8 mouse cellular contexts compared by ENCODE assay signal in genomic region chr13:64128858-64129615, GRCm38 (mm10). TPM values are rescaled to one million over a fixed set of nuclear protein-coding genes. Genes with fewer than 3 reads are reported as not detected.
DNase-seq lines count a peak whose midpoint lies in the region; ATAC-seq and TF ChIP-seq lines count a peak whose summit lies in the region.

Gene Slc35d2, minus strand, starts transcription at chr13:64129368.

- peak within 1 kb of the TSS; percentile 67 for H3K9ac ChIP-seq in embryonic facial prominence, embryonic 12.5 days
- peak within 1 kb of the TSS; percentile 37 for H3K9ac ChIP-seq in lung, postnatal 0 days (replicated peaks; ENCODE audit: low read depth)

- TF ChIP-seq POLR2A in testis, adult 2 months (IDR thresholded peaks at IDR 0.05; ENCODE audit: control insufficient read depth, low read depth, low read length) = no peak
- no peak for TF ChIP-seq POLR2A in olfactory bulb, adult 2 months (IDR thresholded peaks at IDR 0.05; ENCODE audit: insufficient read depth, low read depth, low read length)

- DNase-seq in testis, postnatal 14 days (ENCODE audit: low spot score) = no peak
- DNase-seq in heart, embryonic 10.5 days (ENCODE audit: low spot score) = no peak
- DNase-seq in kidney, adult 8-10 months = peak; percentile 68 to 71
- DNase-seq in lung, postnatal 0 days (ENCODE audit: low spot score) = peak; percentile 66
- DNase-seq in urinary bladder, adult 18-20 months (ENCODE audit: low spot score in 2 of 2) = peak; percentile 70 to 77

- no peaks in the 10 kb centered on the region for H3K27me3 ChIP-seq in testis, adult 2 months (ENCODE audit: control insufficient read depth, insufficient read depth, low read length)
- no peaks in the 10 kb centered on the region for H3K27me3 ChIP-seq in embryonic facial prominence, embryonic 12.5 days
- no peaks in the 10 kb centered on the region for H3K27me3 ChIP-seq in heart, embryonic 10.5 days (ENCODE audit: insufficient read depth, poor library complexity, severe bottlenecking)
- no peaks in the 10 kb centered on the region for H3K27me3 ChIP-seq in lung, postnatal 0 days (replicated peaks; ENCODE audit: insufficient read depth, low read length)

- H3K27ac ChIP-seq in testis, adult 2 months (ENCODE audit: control insufficient read depth, insufficient read depth, low read depth, low read length) = no peak within 1 kb of the TSS
- H3K27ac ChIP-seq in embryonic facial prominence, embryonic 12.5 days = 0 out of 2 replicates have a peak within 1 kb of the TSS, but pooled peaks have one; percentile 5
- H3K27ac ChIP-seq in heart, embryonic 10.5 days = peak within 1 kb of the TSS; percentile 90
- H3K27ac ChIP-seq in lung, postnatal 0 days (ENCODE audit: low read length) = peak within 1 kb of the TSS; percentile 34
- no peak within 1 kb of the TSS for H3K27ac ChIP-seq in olfactory bulb, adult 2 months (ENCODE audit: insufficient read depth, low read depth, low read length)

- H3K9me3 ChIP-seq in embryonic facial prominence, embryonic 12.5 days = no peaks in the 10 kb centered on the region
- H3K9me3 ChIP-seq in heart, embryonic 10.5 days = no peaks in the 10 kb centered on the region
- no peaks in the 10 kb centered on the region for H3K9me3 ChIP-seq in lung, postnatal 0 days (ENCODE audit: low read length)

- H3K4me2 ChIP-seq in embryonic facial prominence, embryonic 12.5 days (replicated peaks) = peak within 1 kb of the TSS; percentile 83
- peak within 1 kb of the TSS; percentile 77 for H3K4me2 ChIP-seq in lung, postnatal 0 days (replicated peaks; ENCODE audit: low read depth, low read length)

- peak; percentile 54; the same call in 1 of the 2 replicates for ATAC-seq in embryonic facial prominence, embryonic 12.5 days (ENCODE audit: insufficient number of reproducible peaks, insufficient read depth, low FRiP score, low TSS enrichment)
- peak; percentile 93 for ATAC-seq in lung, postnatal 0 days

- no peak for TF ChIP-seq CTCF in testis, adult 2 months (IDR thresholded peaks at IDR 0.05; ENCODE audit: control insufficient read depth, insufficient read depth, insufficient replicate concordance, low read depth, low read length)
- peak; percentile 41; the same call in 1 of the 2 replicates for TF ChIP-seq CTCF in lung, postnatal 0 days (IDR thresholded peaks at IDR 0.05)
- TF ChIP-seq CTCF in olfactory bulb, adult 2 months (IDR thresholded peaks at IDR 0.05; ENCODE audit: insufficient read depth, low read depth, low read length) = no peak

- H3K36me3 ChIP-seq in testis, adult 2 months (ENCODE audit: control insufficient read depth, insufficient read depth, low read length) = no peaks in the 10 kb centered on the region
- H3K36me3 ChIP-seq in embryonic facial prominence, embryonic 12.5 days = peaks cover 3% of the 10 kb centered on the region; the same call in 1 of the 2 replicates
- H3K36me3 ChIP-seq in heart, embryonic 10.5 days = peaks cover 17% of the 10 kb centered on the region
- H3K36me3 ChIP-seq in lung, postnatal 0 days (ENCODE audit: insufficient read depth, low read length) = no peaks in the 10 kb centered on the region

- 8% methylated on average over 43 of the region's 44 CpGs for WGBS in embryonic facial prominence, embryonic 12.5 days
- WGBS in heart, embryonic 10.5 days = 6% methylated on average over 44 of the region's 44 CpGs
- 7% methylated on average over 40 of the region's 44 CpGs for WGBS in lung, postnatal 0 days
- WGBS in olfactory bulb, adult 2 months = 8% methylated on average over 44 of the region's 44 CpGs

- no peaks in the 10 kb centered on the region for H3K4me1 ChIP-seq in testis, adult 2 months (ENCODE audit: control insufficient read depth, insufficient read depth, low read length)
- peaks cover 6% of the 10 kb centered on the region for H3K4me1 ChIP-seq in embryonic facial prominence, embryonic 12.5 days
- no peaks in the 10 kb centered on the region; the same call in 1 of the 2 replicates for H3K4me1 ChIP-seq in heart, embryonic 10.5 days
- H3K4me1 ChIP-seq in lung, postnatal 0 days (ENCODE audit: insufficient read depth, low read depth, low read length) = no peaks in the 10 kb centered on the region
- H3K4me1 ChIP-seq in olfactory bulb, adult 2 months (ENCODE audit: control insufficient read depth, insufficient read depth, low read length) = peaks cover 3% of the 10 kb centered on the region; the same call in 1 of the 2 replicates

- H3K4me3 ChIP-seq in testis, adult 2 months (ENCODE audit: control insufficient read depth, low read depth, low read length) = peak within 1 kb of the TSS; percentile 71
- peak within 1 kb of the TSS; percentile 57 for H3K4me3 ChIP-seq in embryonic facial prominence, embryonic 12.5 days
- peak within 1 kb of the TSS; percentile 78 for H3K4me3 ChIP-seq in heart, embryonic 10.5 days
- peak within 1 kb of the TSS; percentile 60 for H3K4me3 ChIP-seq in lung, postnatal 0 days (ENCODE audit: low read depth, low read length)
- H3K4me3 ChIP-seq in olfactory bulb, adult 2 months (ENCODE audit: insufficient read depth, low read depth, low read length) = peak within 1 kb of the TSS; percentile 46

- no peak for TF ChIP-seq EP300 in lung, postnatal 0 days (IDR thresholded peaks at IDR 0.05)

RNA-seq across cellular contexts. Expression of gene Slc35d2, which starts in this region (rescaled TPM):
- 0.79 and 1.1 TPM in 2 replicates for polyA plus RNA-seq in testis, adult 2 months (2012; rRNA removed)
- polyA plus RNA-seq in embryonic facial prominence, embryonic 12.5 days (2016; fragmentation: Nextera tagmentation; extraction: Ambion mirVana) = 5.4 and 6.0 TPM in 2 replicates
- 7.7 and 8.7 TPM in 2 replicates for polyA plus RNA-seq in heart, embryonic 10.5 days (2016; fragmentation: Nextera tagmentation; extraction: Ambion mirVana)
- 8.0 and 9.0 TPM in 2 replicates for polyA plus RNA-seq in lung, postnatal 0 days (2015; fragmentation: Nextera tagmentation; extraction: Ambion mirVana)
- polyA plus RNA-seq in olfactory bulb, adult 2 months (2012; ENCODE audit: insufficient read depth, insufficient read length, low replicate concordance, missing spikeins) = not detected in 2 replicates

Comparison
In these comparisons a context has a peak if more than half of its experiments do, and no peak if none do; other contexts are left out.
1. H3K27ac ChIP-seq: peak in embryonic facial prominence, embryonic 12.5 days (single experiment), heart, embryonic 10.5 days (single experiment) and lung, postnatal 0 days (single experiment); none in testis, adult 2 months (single experiment) and olfactory bulb, adult 2 months (single experiment).
2. DNase-seq: peak in kidney, adult 8-10 months (2 of 2), lung, postnatal 0 days (single experiment) and urinary bladder, adult 18-20 months (2 of 2); none in testis, postnatal 14 days (single experiment) and heart, embryonic 10.5 days (single experiment).
3. Peak in every context shown above with its lines, with median percentiles within 50 percentile points of each other: H3K4me3 ChIP-seq.